Mouse (Mus musculus) heart, postnatal 0 days (tissue): ENCODE results near the gene Trim44. TPM values are rescaled to one million over a fixed set of nuclear protein-coding genes. Genes with fewer than 3 reads are reported as not detected.

Source experiments
- ATAC-seq: fragments of 200-750 bp; cut with Nextera tagmentation; 2 replicates; pipeline ENCODE4 v1.8.0; 2017; ENCODE audit warnings: low read depth, moderate number of reproducible peaks, moderate library complexity; ENCODE audit not compliant: insufficient read depth
- DNase-seq: peaks from one replicate; pipeline ENCODE4 v3.0.0-alpha.2; 2016; ENCODE audit warnings: low spot score
- H3K27ac ChIP-seq: fragments of 300-500 bp; sonication (generic); 2 replicates; pipeline ENCODE4 v1.5.1; 2014; ENCODE audit warnings: low read depth, mild to moderate bottlenecking
- H3K27me3 ChIP-seq: fragments of 300-500 bp; sonication (generic); 2 replicates; pipeline ENCODE4 v1.6.1; 2014; ENCODE audit warnings: low read length, mixed read lengths; ENCODE audit not compliant: control insufficient read depth, insufficient read depth
- H3K36me3 ChIP-seq: fragments of 300-500 bp; sonication (generic); replicated peaks from 2 replicates; pipeline ENCODE4 v1.6.1; 2014; ENCODE audit warnings: low read length, mixed read lengths; ENCODE audit not compliant: control insufficient read depth, insufficient read depth
- H3K4me1 ChIP-seq: fragments of 300-500 bp; sonication (generic); 2 replicates; pipeline ENCODE4 v1.6.1; 2014; ENCODE audit warnings: antibody characterized with exemption; ENCODE audit not compliant: control insufficient read depth, insufficient read depth
- H3K4me2 ChIP-seq: fragments of 300-500 bp; sonication (generic); 2 replicates; pipeline ENCODE4 v1.6.1; 2014; ENCODE audit warnings: low read depth, mild to moderate bottlenecking, low read length, moderate library complexity
- H3K4me3 ChIP-seq: fragments of 300-500 bp; sonication (generic); 2 replicates; pipeline ENCODE4 v1.5.1; 2014; ENCODE audit warnings: low read depth, low read length
- H3K9ac ChIP-seq: fragments of 300-500 bp; sonication (generic); replicated peaks from 2 replicates; pipeline ENCODE4 v1.6.1; 2014; ENCODE audit warnings: low read depth, low read length, mixed read lengths
- H3K9me3 ChIP-seq: fragments of 300-500 bp; sonication (generic); replicated peaks from 2 replicates; pipeline ENCODE4 v1.6.1; 2016; ENCODE audit warnings: low read length; ENCODE audit not compliant: control insufficient read depth
- CTCF ChIP-seq: IDR thresholded peaks from 2 replicates; pipeline ENCODE4 v1.5.1; 2016; ENCODE audit warnings: antibody characterized with exemption, control low read depth, low read depth
- EP300 ChIP-seq: IDR thresholded peaks from 2 replicates; pipeline ENCODE4 v1.6.1; 2016; ENCODE audit warnings: antibody characterized with exemption, low read depth
- WGBS: fragments of 180-500 bp; shearing (Covaris S2); extraction: QIAGEN DNeasy Blood & Tissue Kit; methylation state at CpG from one replicate; pipeline ENCODE4 v1.1.7; 2014; 5-methylcytosine and 5-hydroxymethylcytosine counted together
- polyA plus RNA-seq: library from polyadenylated mRNA; unstranded; fragments of >200 nt; fragmentation: Nextera tagmentation; extraction: Ambion mirVana; gene quantifications from 2 replicates; pipeline ENCODE4 v1.2.1, GENCODE M21; 2015
- total RNA-seq: library from RNA; depleted of rRNA; stranded (reverse); fragments of >200 nt; gene quantifications from 2 replicates; pipeline ENCODE4 v1.2.3, GENCODE M21; 2014; ENCODE audit warnings: low replicate concordance

Trim44 gene
- total and polyA plus RNA-seq, 2 experiments from 2014 or later: 10.9 to 23.0 TPM

- no peak overlapping the region for H3K27ac ChIP-seq
- no peak overlapping the region for H3K4me2 ChIP-seq
- TF ChIP-seq CTCF (no peak), EP300 (no peak)
- ATAC-seq (no peak), DNase-seq (no peak)
- H3K9ac ChIP-seq: no peak overlapping the region
- H3K9me3 ChIP-seq: no peaks in the 10 kb centered on the region
- H3K4me3 ChIP-seq: no peak overlapping the region
- 66% methylated on average over 1 of the region's 1 CpGs for WGBS
- H3K36me3 ChIP-seq: no peaks in the 10 kb centered on the region
- no peaks in the 10 kb centered on the region for H3K27me3 ChIP-seq
- H3K4me1 ChIP-seq: peaks cover 8% of the 10 kb centered on the region; the same call in 1 of the 2 replicates
Measured at GRCm38 (mm10) chr2:102292051-102292450, 115.6 kb downstream of the Trim44 start.

DNA sequence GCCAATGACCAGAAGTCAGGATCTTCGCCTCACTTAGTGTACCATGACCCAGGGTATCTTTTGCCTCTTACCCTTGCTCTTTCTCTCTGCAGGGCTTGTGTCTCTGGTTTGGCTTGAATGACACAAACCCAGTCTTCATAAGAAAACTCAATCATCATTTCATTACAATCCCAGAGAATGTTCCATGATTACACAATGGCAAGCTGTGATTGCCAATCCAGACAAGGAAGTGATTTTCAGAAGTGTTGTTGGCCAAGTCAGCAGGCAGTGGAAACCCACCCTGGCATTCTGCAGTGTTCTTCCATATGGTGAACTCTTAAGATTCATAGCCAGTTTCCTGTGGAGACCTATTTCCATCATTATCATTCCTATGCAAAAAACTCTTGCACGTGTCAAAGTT, 116.1 kb downstream of the Trim44 start:
- DNase-seq (no peak), ATAC-seq (no peak)
- TF ChIP-seq CTCF (no peak), EP300 (no peak)
- Histone ChIP-seq H3K27me3 (no peaks in the 10 kb centered on the region), H3K9ac (no peak overlapping the region), H3K9me3 (no peaks in the 10 kb centered on the region), H3K4me2 (no peak overlapping the region), H3K27ac (no peak overlapping the region), H3K36me3 (no peaks in the 10 kb centered on the region), H3K4me1 (peaks cover 8% of the 10 kb centered on the region; the same call in 1 of the 2 replicates), H3K4me3 (no peak overlapping the region)
- WGBS: 63% methylated on average over 2 of the region's 2 CpGs

DNA sequence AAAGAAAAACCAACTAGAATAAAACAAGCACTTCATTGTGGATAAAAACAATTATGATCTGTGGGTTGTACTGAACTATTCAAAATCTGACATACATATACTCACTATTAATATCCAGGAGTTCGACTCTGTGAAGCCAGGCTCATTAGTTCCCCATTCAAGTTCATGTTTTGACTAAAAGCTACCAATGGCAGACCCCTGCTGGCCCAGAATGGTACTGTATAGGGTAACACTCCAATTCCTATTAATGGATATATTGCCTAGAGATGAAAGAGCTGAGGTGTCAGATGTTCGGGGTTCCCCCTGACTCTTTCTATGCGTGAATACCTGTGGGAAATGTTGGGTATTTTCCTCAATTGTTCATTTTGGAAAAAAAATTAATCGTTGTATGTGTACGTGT, 117.6 kb downstream of the Trim44 start:
- WGBS: 52% methylated on average over 5 of the region's 5 CpGs
- 0 out of 2 replicates have a peak, but pooled peaks cover 3% of the 10 kb centered on the region for H3K4me1 ChIP-seq

DNA sequence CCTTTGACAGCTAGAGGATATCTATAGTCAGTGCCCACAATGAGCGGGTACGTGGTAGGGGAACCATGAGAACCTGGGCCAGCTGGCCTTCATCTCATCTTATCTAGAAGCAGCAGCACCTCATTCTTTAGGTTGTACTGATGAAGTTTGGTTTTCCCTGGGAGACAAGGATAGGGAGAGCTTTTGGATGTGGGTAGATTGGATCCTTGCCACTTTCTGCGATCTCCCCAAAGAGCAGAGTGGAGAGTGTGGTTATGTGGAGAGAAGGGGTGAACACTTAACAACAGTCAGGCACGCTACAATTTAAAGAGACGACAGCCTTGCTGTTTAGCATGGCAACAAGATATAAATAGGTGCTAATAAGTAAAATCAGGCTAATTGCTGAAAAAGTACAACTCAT, 119.0 kb downstream of the Trim44 start:
- no peak overlapping the region for H3K4me3 ChIP-seq
- H3K4me2 ChIP-seq: no peak overlapping the region
- no peaks in the 10 kb centered on the region for H3K36me3 ChIP-seq
- TF ChIP-seq CTCF (no peak), EP300 (no peak)
- 55% methylated on average over 5 of the region's 5 CpGs for WGBS
- no peaks in the 10 kb centered on the region for H3K27me3 ChIP-seq
- H3K4me1 ChIP-seq: no peaks in the 10 kb centered on the region
- no peaks in the 10 kb centered on the region for H3K9me3 ChIP-seq
- DNase-seq: no peak
- no peak overlapping the region for H3K27ac ChIP-seq
- H3K9ac ChIP-seq: no peak overlapping the region
- ATAC-seq: no peak

More for the DNA sequence above, 117.6 kb downstream of the Trim44 start:
- Histone ChIP-seq H3K9me3 (no peaks in the 10 kb centered on the region), H3K27ac (no peak overlapping the region), H3K27me3 (no peaks in the 10 kb centered on the region), H3K36me3 (no peaks in the 10 kb centered on the region), H3K9ac (no peak overlapping the region), H3K4me2 (no peak overlapping the region), H3K4me3 (no peak overlapping the region)
- TF ChIP-seq CTCF (peak; percentile 74), EP300 (no peak)
- ATAC-seq: peak; percentile 30; the same call in 1 of the 2 replicates
- peak; percentile 57 for DNase-seq

- Histone ChIP-seq H3K4me2 (no peak overlapping the region), H3K36me3 (no peaks in the 10 kb centered on the region), H3K9ac (no peak overlapping the region), H3K4me3 (no peak overlapping the region), H3K4me1 (no peaks in the 10 kb centered on the region), H3K9me3 (no peaks in the 10 kb centered on the region), H3K27ac (no peak overlapping the region), H3K27me3 (no peaks in the 10 kb centered on the region)
- ATAC-seq: no peak
- WGBS: 63% methylated on average over 3 of the region's 3 CpGs
- DNase-seq: no peak
- TF ChIP-seq CTCF: no peak
- no peak for TF ChIP-seq EP300
Measured at GRCm38 (mm10) chr2:102287369-102287768, 120.3 kb downstream of the Trim44 start.

GRCm38 (mm10) chr2:102282081-102282480, 125.5 kb downstream of the Trim44 start:
- Histone ChIP-seq H3K9ac (no peak overlapping the region), H3K36me3 (no peaks in the 10 kb centered on the region), H3K4me1 (no peaks in the 10 kb centered on the region), H3K9me3 (no peaks in the 10 kb centered on the region), H3K4me2 (no peak overlapping the region), H3K27ac (no peak overlapping the region), H3K4me3 (no peak overlapping the region), H3K27me3 (no peaks in the 10 kb centered on the region)
- WGBS: 68% methylated on average over 7 of the region's 7 CpGs
- TF ChIP-seq EP300 (no peak), CTCF (no peak)
- DNase-seq (no peak), ATAC-seq (no peak)
